Mouse (Mus musculus) ES-E14 (cell line): ENCODE measurements around the gene Zfp385a. TPM values are rescaled to one million over a fixed set of nuclear protein-coding genes. Genes with fewer than 3 reads are reported as not detected.

Source experiments
- DNase-seq: peaks from one replicate; pipeline ENCODE4 v3.0.0-alpha.2; 2013; ENCODE audit warnings: low read depth, low spot score
- H3K27ac ChIP-seq: 2 replicates; pipeline ENCODE4 v1.5.1; 2012; ENCODE audit warnings: low read depth, mild to moderate bottlenecking, low read length, moderate library complexity, mixed read lengths; ENCODE audit not compliant: poor library complexity, insufficient read depth, severe bottlenecking
- H3K36me3 ChIP-seq: 2 replicates; pipeline ENCODE4 v1.6.1; 2012; ENCODE audit warnings: mild to moderate bottlenecking, low read length, moderate library complexity, mixed read lengths; ENCODE audit not compliant: control insufficient read depth, poor library complexity, insufficient read depth, severe bottlenecking
- H3K4me1 ChIP-seq, 2 experiments: fragments of 150-350 bp in 1 of 2; sonication (generic) in 1 of 2; 2 replicates each; pipeline ENCODE4 v1.6.1; 2012; ENCODE audit warnings: low read length in 2 of 2, mild to moderate bottlenecking in 1 of 2, mixed read lengths in 1 of 2; ENCODE audit not compliant: control insufficient read depth in 2 of 2, insufficient read depth in 2 of 2, poor library complexity in 1 of 2
- H3K4me3 ChIP-seq, 2 experiments: fragments of 150-350 bp in 1 of 2; sonication (generic) in 1 of 2; 2 replicates each; pipeline ENCODE4 v1.5.1; 2012; ENCODE audit warnings: low read length in 2 of 2, low read depth in 1 of 2, mild to moderate bottlenecking in 1 of 2, mixed read lengths in 1 of 2; ENCODE audit not compliant: insufficient read depth in 1 of 2, poor library complexity in 1 of 2, severe bottlenecking in 1 of 2
- H3K9ac ChIP-seq: 2 replicates; pipeline ENCODE4 v1.6.1; 2012; ENCODE audit warnings: low read depth, mild to moderate bottlenecking, low read length, mixed read lengths; ENCODE audit not compliant: poor library complexity, insufficient read depth, severe bottlenecking
- H3K9me3 ChIP-seq: fragments of 150-350 bp; sonication (generic); 2 replicates; pipeline ENCODE4 v1.6.1; 2012; ENCODE audit warnings: low read depth, mild to moderate bottlenecking, low read length; ENCODE audit not compliant: control insufficient read depth, insufficient read depth
- CHD2 ChIP-seq: IDR thresholded peaks from 2 replicates; pipeline ENCODE4 v1.6.1; 2014; ENCODE audit warnings: mild to moderate bottlenecking, low read depth, low read length, inconsistent platforms
- HCFC1 ChIP-seq: IDR thresholded peaks from 2 replicates; pipeline ENCODE4 v1.6.1; 2012; ENCODE audit warnings: low read length, inconsistent platforms, borderline replicate concordance; ENCODE audit not compliant: insufficient read depth
- MAFK ChIP-seq: IDR thresholded peaks from 2 replicates; pipeline ENCODE4 v1.6.1; 2014; ENCODE audit warnings: mild to moderate bottlenecking, low read depth, low read length, inconsistent platforms; ENCODE audit not compliant: insufficient read depth
- ZC3H11A ChIP-seq: IDR thresholded peaks from 2 replicates; pipeline ENCODE4 v1.6.1; 2012; ENCODE audit warnings: low read depth, mild to moderate bottlenecking, inconsistent platforms, low read length, borderline replicate concordance
- ZNF384 ChIP-seq: IDR thresholded peaks from 2 replicates; pipeline ENCODE4 v1.6.1; 2012; ENCODE audit warnings: low read depth, low read length, inconsistent platforms
- in situ Hi-C, 2 experiments: fragments of 600-800 bp; cut with MboI; formaldehyde crosslinking; loops; one replicate each; pipeline ENCODE4 v1.15.1; 2025; ENCODE audit warnings: low sequenced_read_pairs in 2 of 2, inconsistent platforms in 1 of 2; ENCODE audit not compliant: unreplicated experiment in 2 of 2
- total RNA-seq: library from RNA; depleted of rRNA; stranded (reverse); fragments of 300-350 nt; gene quantifications from 2 replicates; pipeline ENCODE4 v1.2.3, GENCODE M21; 2012

The Zfp385a gene
- total RNA-seq, 1 experiment: 5.9 TPM

DNA sequence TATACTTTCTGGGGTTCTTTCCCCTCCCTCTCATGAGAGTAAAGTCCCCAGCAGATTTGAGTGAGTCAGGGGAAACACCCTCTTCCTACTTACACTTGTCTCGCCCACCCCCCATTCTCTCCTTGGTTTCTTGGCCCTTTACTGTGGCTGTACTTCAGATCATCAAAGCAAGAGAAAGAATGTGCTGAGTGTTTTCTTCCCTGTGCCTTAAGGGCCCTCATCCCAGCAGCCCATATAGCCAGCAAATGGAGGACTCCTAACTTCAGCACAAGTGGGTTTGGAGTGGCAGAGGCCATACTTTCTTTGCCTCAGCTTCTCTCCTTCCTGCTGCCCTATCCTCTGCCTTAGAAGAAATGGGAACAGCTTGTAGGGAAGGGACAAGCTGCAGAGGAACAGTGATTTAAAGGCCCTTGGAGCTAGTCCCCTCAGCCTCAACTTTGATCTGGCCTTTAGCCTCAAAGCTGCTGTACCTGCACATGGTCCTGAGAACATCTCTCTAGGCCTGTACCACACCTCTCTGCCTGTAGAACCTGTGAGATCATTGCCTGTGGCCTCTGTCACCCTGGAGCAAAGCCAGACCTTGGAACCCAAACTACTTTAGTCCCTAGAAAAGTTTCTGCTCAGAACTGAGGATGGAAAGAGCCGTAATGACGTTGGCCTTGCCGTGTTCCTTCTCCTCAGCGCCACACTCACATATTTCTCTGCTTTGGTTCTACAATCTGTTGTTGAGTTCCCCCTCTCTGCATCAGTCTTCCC lies 40.9 kb downstream of the Zfp385a start:
- in situ Hi-C loops: no loop called here
- H3K9me3 ChIP-seq: no peaks in the 10 kb centered on the region; the same call in 1 of the 2 replicates
- H3K27ac ChIP-seq: no peak overlapping the region
- no peak for DNase-seq
- H3K36me3 ChIP-seq: peaks cover 6% of the 10 kb centered on the region; the same call in 1 of the 2 replicates
- TF ChIP-seq CHD2 (no peak), ZNF384 (no peak), HCFC1 (no peak), MAFK (no peak), ZC3H11A (no peak)
- peaks cover 5 to 41% of the 10 kb centered on the region in 2 experiments; a peak in 3 of 4 replicates for H3K4me1 ChIP-seq
- H3K4me3 ChIP-seq: no peak overlapping the region
- H3K9ac ChIP-seq: no peak overlapping the region

DNA sequence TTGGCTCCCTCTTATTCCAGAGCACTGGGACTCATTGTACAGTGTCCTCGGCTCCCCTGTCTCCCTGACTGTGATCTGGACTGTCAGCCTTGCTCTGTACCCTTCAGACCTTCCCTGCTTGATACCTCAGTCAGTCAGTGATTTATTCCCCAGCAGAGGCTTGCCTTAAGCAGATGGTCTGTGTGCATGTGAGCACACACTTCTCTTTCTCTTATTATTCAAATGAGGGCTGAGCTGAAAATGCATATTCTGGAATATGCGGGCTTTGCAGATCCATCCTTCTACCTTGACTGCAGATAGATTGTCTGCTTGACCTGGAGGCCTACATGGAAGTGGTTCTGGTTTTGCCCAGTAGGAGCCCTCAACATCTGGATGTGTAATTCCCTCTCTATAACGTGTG lies 41.9 kb downstream of the Zfp385a start:
- no peak for DNase-seq
- TF ChIP-seq CHD2 (no peak), HCFC1 (no peak), ZNF384 (no peak), ZC3H11A (no peak), MAFK (no peak)
- peaks cover 6% of the 10 kb centered on the region; the same call in 1 of the 2 replicates for H3K36me3 ChIP-seq
- in situ Hi-C loops: no loop called here
- peaks cover 5 to 38% of the 10 kb centered on the region in 2 experiments; a peak in 3 of 4 replicates for H3K4me1 ChIP-seq
- no peak overlapping the region for H3K4me3 ChIP-seq
- no peaks in the 10 kb centered on the region; the same call in 1 of the 2 replicates for H3K9me3 ChIP-seq
- no peak overlapping the region for H3K9ac ChIP-seq
- H3K27ac ChIP-seq: no peak overlapping the region

DNA sequence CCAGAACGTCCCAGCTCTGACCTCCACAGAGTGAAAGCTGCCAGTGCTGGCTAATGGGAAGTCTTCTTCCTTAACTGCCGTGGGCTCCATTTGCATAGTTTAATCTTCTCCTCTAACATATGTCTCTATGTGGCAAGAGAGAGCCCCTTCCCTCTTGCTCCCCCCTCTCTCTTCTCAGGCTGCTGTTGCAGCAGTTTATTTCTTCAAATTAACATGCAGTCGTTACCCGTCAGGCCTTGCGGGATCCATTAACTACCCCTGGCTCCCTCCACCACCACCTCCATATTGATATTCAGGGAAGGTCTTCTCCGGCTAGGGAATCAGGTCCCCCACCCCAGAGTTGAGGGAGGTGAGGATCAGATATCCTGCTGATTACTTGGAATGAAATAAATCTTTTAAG lies 42.6 kb downstream of the Zfp385a start:
- H3K27ac ChIP-seq: no peak overlapping the region
- H3K9me3 ChIP-seq: no peaks in the 10 kb centered on the region; the same call in 1 of the 2 replicates
- no peak for TF ChIP-seq ZNF384
- TF ChIP-seq CHD2: no peak
- no peak for TF ChIP-seq MAFK
- TF ChIP-seq ZC3H11A: no peak
- no peak for TF ChIP-seq HCFC1
- peaks cover 5 to 38% of the 10 kb centered on the region in 2 experiments; a peak in 3 of 4 replicates for H3K4me1 ChIP-seq
- no peak overlapping the region for H3K9ac ChIP-seq
- in situ Hi-C loops: no loop called here
- no peak overlapping the region for H3K4me3 ChIP-seq
- peaks cover 6% of the 10 kb centered on the region; the same call in 1 of the 2 replicates for H3K36me3 ChIP-seq
- no peak for DNase-seq

GRCm38 (mm10) chr15:103295851-103296250 lies 44.0 kb downstream of the Zfp385a start:
- DNase-seq: no peak
- H3K36me3 ChIP-seq: peaks cover 11% of the 10 kb centered on the region

More at GRCm38 (mm10) chr15:103295851-103296250, 44.0 kb downstream of the Zfp385a start:
- H3K4me1 ChIP-seq: peaks cover 5 to 27% of the 10 kb centered on the region in 2 experiments; a peak in 3 of 4 replicates
- TF ChIP-seq MAFK (no peak), ZNF384 (no peak), ZC3H11A (no peak), HCFC1 (no peak), CHD2 (no peak)
- in situ Hi-C loops: no loop called here
- no peak overlapping the region; the same call in 1 of the 2 replicates for H3K27ac ChIP-seq
- peak overlapping the region; percentile 24; the same call in 1 of the 2 replicates for H3K9ac ChIP-seq
- H3K4me3 ChIP-seq: no peak overlapping the region
- no peaks in the 10 kb centered on the region for H3K9me3 ChIP-seq
